Mouse (Mus musculus) ES-E14 (cell line): ENCODE data around the gene Prss33. TPM values are rescaled to one million over a fixed set of nuclear protein-coding genes. Genes with fewer than 3 reads are reported as not detected.

Source experiments
- DNase-seq: peaks from one replicate; pipeline ENCODE4 v3.0.0-alpha.2; 2013; ENCODE audit warnings: low read depth, low spot score
- H3K27ac ChIP-seq: 2 replicates; pipeline ENCODE4 v1.5.1; 2012; ENCODE audit warnings: low read depth, mild to moderate bottlenecking, low read length, moderate library complexity, mixed read lengths; ENCODE audit not compliant: poor library complexity, insufficient read depth, severe bottlenecking
- H3K36me3 ChIP-seq: 2 replicates; pipeline ENCODE4 v1.6.1; 2012; ENCODE audit warnings: mild to moderate bottlenecking, low read length, moderate library complexity, mixed read lengths; ENCODE audit not compliant: control insufficient read depth, poor library complexity, insufficient read depth, severe bottlenecking
- H3K4me1 ChIP-seq, 2 experiments: fragments of 150-350 bp in 1 of 2; sonication (generic) in 1 of 2; 2 replicates each; pipeline ENCODE4 v1.6.1; 2012; ENCODE audit warnings: low read length in 2 of 2, mild to moderate bottlenecking in 1 of 2, mixed read lengths in 1 of 2; ENCODE audit not compliant: control insufficient read depth in 2 of 2, insufficient read depth in 2 of 2, poor library complexity in 1 of 2
- H3K4me3 ChIP-seq, 2 experiments: fragments of 150-350 bp in 1 of 2; sonication (generic) in 1 of 2; 2 replicates each; pipeline ENCODE4 v1.5.1; 2012; ENCODE audit warnings: low read length in 2 of 2, low read depth in 1 of 2, mild to moderate bottlenecking in 1 of 2, mixed read lengths in 1 of 2; ENCODE audit not compliant: insufficient read depth in 1 of 2, poor library complexity in 1 of 2, severe bottlenecking in 1 of 2
- H3K9ac ChIP-seq: 2 replicates; pipeline ENCODE4 v1.6.1; 2012; ENCODE audit warnings: low read depth, mild to moderate bottlenecking, low read length, mixed read lengths; ENCODE audit not compliant: poor library complexity, insufficient read depth, severe bottlenecking
- H3K9me3 ChIP-seq: fragments of 150-350 bp; sonication (generic); 2 replicates; pipeline ENCODE4 v1.6.1; 2012; ENCODE audit warnings: low read depth, mild to moderate bottlenecking, low read length; ENCODE audit not compliant: control insufficient read depth, insufficient read depth
- CHD2 ChIP-seq: IDR thresholded peaks from 2 replicates; pipeline ENCODE4 v1.6.1; 2014; ENCODE audit warnings: mild to moderate bottlenecking, low read depth, low read length, inconsistent platforms
- HCFC1 ChIP-seq: IDR thresholded peaks from 2 replicates; pipeline ENCODE4 v1.6.1; 2012; ENCODE audit warnings: low read length, inconsistent platforms, borderline replicate concordance; ENCODE audit not compliant: insufficient read depth
- MAFK ChIP-seq: IDR thresholded peaks from 2 replicates; pipeline ENCODE4 v1.6.1; 2014; ENCODE audit warnings: mild to moderate bottlenecking, low read depth, low read length, inconsistent platforms; ENCODE audit not compliant: insufficient read depth
- ZC3H11A ChIP-seq: IDR thresholded peaks from 2 replicates; pipeline ENCODE4 v1.6.1; 2012; ENCODE audit warnings: low read depth, mild to moderate bottlenecking, inconsistent platforms, low read length, borderline replicate concordance
- ZNF384 ChIP-seq: IDR thresholded peaks from 2 replicates; pipeline ENCODE4 v1.6.1; 2012; ENCODE audit warnings: low read depth, low read length, inconsistent platforms
- in situ Hi-C, 2 experiments: fragments of 600-800 bp; cut with MboI; formaldehyde crosslinking; loops; one replicate each; pipeline ENCODE4 v1.15.1; 2025; ENCODE audit warnings: low sequenced_read_pairs in 2 of 2, inconsistent platforms in 1 of 2; ENCODE audit not compliant: unreplicated experiment in 2 of 2
- total RNA-seq: library from RNA; depleted of rRNA; stranded (reverse); fragments of 300-350 nt; gene quantifications from 2 replicates; pipeline ENCODE4 v1.2.3, GENCODE M21; 2012

Prss33 gene
- total RNA-seq, 1 experiment = 0.45 TPM

DNA sequence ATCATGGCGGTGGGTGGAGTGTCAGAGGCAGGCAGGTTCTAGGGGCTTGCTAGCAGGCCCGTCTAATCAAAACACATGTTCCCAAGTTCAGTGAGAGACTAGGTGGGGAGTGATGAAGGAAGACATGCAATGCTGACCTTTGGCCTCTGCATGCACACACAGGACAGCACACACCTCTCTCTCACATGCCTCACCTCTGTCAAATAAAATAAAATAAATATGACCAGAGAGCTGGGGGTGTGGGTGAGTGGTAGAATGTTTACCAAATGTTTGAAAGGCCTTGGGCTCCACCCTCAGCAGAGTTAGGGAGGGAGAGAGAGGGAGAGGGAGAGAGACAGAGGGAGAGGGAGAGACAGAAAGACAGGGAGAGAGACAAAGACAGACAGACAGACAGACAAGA is 22.1 kb upstream of the Prss33 start:
- no peak overlapping the region for H3K27ac ChIP-seq
- no peaks in the 10 kb centered on the region for H3K36me3 ChIP-seq
- H3K4me1 ChIP-seq = no peaks in the 10 kb centered on the region
- in situ Hi-C loops = no loop called here
- H3K9me3 ChIP-seq = no peaks in the 10 kb centered on the region
- H3K9ac ChIP-seq = no peak overlapping the region
- no peak overlapping the region for H3K4me3 ChIP-seq
- DNase-seq = no peak
- TF ChIP-seq ZC3H11A (no peak), ZNF384 (no peak), CHD2 (no peak), MAFK (no peak), HCFC1 (no peak)

DNA sequence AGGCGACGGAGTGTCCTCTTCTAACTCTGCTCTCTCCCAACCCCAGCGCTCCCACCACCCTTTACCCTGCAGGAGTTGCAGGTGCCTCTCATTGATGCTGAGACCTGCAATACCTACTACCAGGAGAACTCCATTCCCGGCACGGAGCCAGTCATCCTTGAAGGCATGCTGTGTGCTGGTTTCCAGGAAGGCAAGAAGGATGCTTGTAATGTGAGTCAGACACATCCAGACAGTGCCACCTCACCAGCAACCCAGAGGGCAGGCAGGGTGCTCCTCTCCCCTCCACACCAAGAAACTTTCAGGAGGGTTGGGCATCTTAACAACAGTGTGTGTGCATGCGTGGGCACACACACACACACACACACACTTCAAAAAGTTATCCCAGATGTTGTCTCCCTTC is 21.3 kb upstream of the Prss33 start:
- no peak overlapping the region for H3K4me3 ChIP-seq
- no peak overlapping the region for H3K27ac ChIP-seq
- H3K4me1 ChIP-seq = no peaks in the 10 kb centered on the region
- no peaks in the 10 kb centered on the region for H3K36me3 ChIP-seq
- TF ChIP-seq HCFC1 (no peak), CHD2 (no peak), ZNF384 (no peak), MAFK (no peak), ZC3H11A (no peak)
- DNase-seq = no peak
- no peaks in the 10 kb centered on the region for H3K9me3 ChIP-seq
- H3K9ac ChIP-seq = no peak overlapping the region
- in situ Hi-C loops = no loop called here

DNA sequence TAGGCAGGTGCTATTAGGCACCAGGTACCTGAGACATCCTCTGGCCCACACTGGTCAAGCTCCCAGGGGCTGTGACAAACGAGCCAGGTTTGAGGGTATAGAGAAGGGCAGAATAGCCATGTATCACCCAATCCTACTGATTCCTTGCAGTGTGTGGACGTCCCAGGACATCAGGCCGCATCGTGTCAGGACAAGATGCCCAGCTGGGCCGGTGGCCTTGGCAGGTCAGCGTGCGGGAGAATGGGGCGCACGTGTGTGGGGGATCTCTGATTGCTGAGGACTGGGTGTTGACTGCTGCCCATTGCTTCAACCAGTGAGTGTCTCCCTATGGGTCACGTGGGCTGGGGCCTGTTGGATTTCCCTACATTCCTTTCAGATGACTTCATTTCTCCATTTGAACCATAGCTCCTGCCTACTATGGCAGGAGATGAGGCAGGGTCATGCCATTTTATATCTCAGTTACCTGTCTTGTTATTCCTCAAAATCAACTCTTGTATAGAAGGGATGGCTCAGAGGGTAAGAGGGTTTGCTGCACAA is 18.4 kb upstream of the Prss33 start:
- DNase-seq = no peak
- in situ Hi-C loops = no loop called here
- TF ChIP-seq ZNF384 (no peak), CHD2 (no peak), MAFK (no peak), ZC3H11A (no peak), HCFC1 (no peak)
- Histone ChIP-seq H3K27ac (no peak overlapping the region), H3K36me3 (no peaks in the 10 kb centered on the region), H3K4me1 (no peaks in the 10 kb centered on the region), H3K9me3 (no peaks in the 10 kb centered on the region), H3K9ac (no peak overlapping the region), H3K4me3 (no peak overlapping the region)

DNA sequence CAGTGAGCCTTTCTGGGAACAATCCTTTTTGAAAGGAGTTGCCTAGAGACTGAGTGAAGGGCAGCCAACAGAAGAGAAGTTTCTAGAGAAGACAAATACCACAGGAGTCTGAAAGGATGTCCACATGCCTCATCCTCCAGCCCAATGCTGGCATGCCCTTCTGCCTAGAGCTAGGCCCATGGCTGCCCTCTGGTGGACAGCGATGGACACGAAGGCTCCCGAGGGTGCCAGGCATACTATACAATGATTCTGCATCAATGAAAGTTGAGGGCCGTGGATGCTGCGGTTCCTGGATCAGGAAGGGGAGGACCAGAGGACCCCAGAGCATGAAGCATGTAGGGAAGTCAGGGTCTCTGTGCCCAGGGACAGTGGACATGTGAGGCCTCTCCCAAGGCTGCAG is 17.4 kb upstream of the Prss33 start:
- Histone ChIP-seq H3K9ac (no peak overlapping the region), H3K4me1 (no peaks in the 10 kb centered on the region), H3K4me3 (no peak overlapping the region), H3K9me3 (no peaks in the 10 kb centered on the region), H3K36me3 (no peaks in the 10 kb centered on the region), H3K27ac (no peak overlapping the region)
- DNase-seq = no peak
- in situ Hi-C loops = no loop called here
- TF ChIP-seq CHD2 = no peak
- no peak for TF ChIP-seq ZC3H11A
- TF ChIP-seq MAFK = no peak
- TF ChIP-seq HCFC1 = no peak
- no peak for TF ChIP-seq ZNF384
